Mouse (Mus musculus) MEL (cell line): ENCODE results near the gene Snd1.

Experiments
- CTCF ChIP-seq, 3 experiments: IDR thresholded peaks in 2 of 3; conservative IDR thresholded peaks in 1 of 3; 2 replicates each; pipeline ENCODE4 v1.5.1; 2011 to 2012; ENCODE audit warnings: low read length in 3 of 3, low read depth in 2 of 3, mild to moderate bottlenecking in 2 of 3, improper control_type of control experiment in 1 of 3, inconsistent platforms in 1 of 3, mixed read lengths in 1 of 3, moderate library complexity in 1 of 3; ENCODE audit not compliant: control insufficient read depth in 1 of 3, insufficient read depth in 1 of 3, poor library complexity in 1 of 3, severe bottlenecking in 1 of 3
- NELFE ChIP-seq: IDR thresholded peaks from 2 replicates; pipeline ENCODE4 v1.6.1; 2011; ENCODE audit warnings: low read depth, low read length, improper control_type of control experiment
- POLR2A ChIP-seq, 2 experiments: IDR thresholded peaks; 2 replicates each; pipeline ENCODE4 v1.6.1; 2011 to 2012; ENCODE audit warnings: low read length in 2 of 2, mild to moderate bottlenecking in 2 of 2, control low read depth in 1 of 2, improper control_type of control experiment in 1 of 2, low read depth in 1 of 2, moderate library complexity in 1 of 2; ENCODE audit not compliant: control insufficient read depth in 1 of 2, insufficient read depth in 1 of 2, poor library complexity in 1 of 2
- ZMIZ1 ChIP-seq: IDR thresholded peaks from 2 replicates; pipeline ENCODE4 v1.6.1; 2012; ENCODE audit warnings: low read depth, mild to moderate bottlenecking, inconsistent platforms, low read length, improper control_type of control experiment, moderate library complexity

DNA sequence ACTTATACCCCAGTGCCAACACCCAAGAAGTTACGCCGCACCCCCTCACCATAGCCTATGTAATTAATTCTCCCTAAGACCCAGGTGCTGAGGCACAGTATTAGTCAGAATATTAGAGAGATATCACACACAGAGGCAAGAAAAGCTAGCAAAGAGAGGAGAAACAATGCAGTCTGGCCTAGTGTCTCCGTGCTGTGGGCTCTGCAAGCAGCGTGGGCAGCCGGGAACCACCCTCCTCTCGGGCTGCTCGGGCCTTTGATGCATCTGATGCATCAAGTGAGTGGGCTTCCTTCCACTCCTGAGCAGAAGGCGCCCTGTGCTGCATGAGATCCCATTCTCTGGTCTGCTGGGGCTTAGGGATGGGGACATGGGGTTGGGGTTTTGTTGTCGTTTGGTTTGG is 338.1 kb downstream of the Snd1 start:
- TF ChIP-seq ZMIZ1 (no peak), CTCF (IDR thresholded peaks at IDR 0.05 in 2 of 3, conservative IDR thresholded peaks at IDR 0.05 in 1 of 3; ENCODE audit: control insufficient read depth in 1 of 3, insufficient read depth in 1 of 3, low read depth in 2 of 3, low read length in 3 of 3, poor library complexity in 1 of 3, severe bottlenecking in 1 of 3) (no peak), POLR2A (IDR thresholded peaks at IDR 0.05; ENCODE audit: control insufficient read depth in 1 of 2, insufficient read depth in 1 of 2, low read depth in 1 of 2, low read length in 2 of 2, poor library complexity in 1 of 2) (no peak), NELFE (no peak)
